Mouse (Mus musculus) midbrain, postnatal 0 days (tissue): Measurements from ENCODE around the gene Hsd17b6. TPM values are rescaled to one million over a fixed set of nuclear protein-coding genes. Genes with fewer than 3 reads are reported as not detected.

Experiments used
- ATAC-seq: fragments of 200-750 bp; cut with Nextera tagmentation; 2 replicates; pipeline ENCODE4 v1.8.0; 2017; ENCODE audit warnings: moderate number of reproducible peaks, mild to moderate bottlenecking, moderate TSS enrichment, moderate library complexity; ENCODE audit not compliant: low FRiP score
- DNase-seq: peaks from one replicate; pipeline ENCODE4 v3.0.0-alpha.2; 2015; ENCODE audit warnings: low spot score
- H3K27ac ChIP-seq: fragments of 300-500 bp; sonication (generic); 2 replicates; pipeline ENCODE4 v1.5.1; 2014; ENCODE audit warnings: low read depth, mild to moderate bottlenecking, low read length, mixed read lengths
- H3K27me3 ChIP-seq: fragments of 300-500 bp; sonication (generic); 2 replicates; pipeline ENCODE4 v1.6.1; 2014; ENCODE audit warnings: low read length, control low read depth, mixed read lengths; ENCODE audit not compliant: insufficient read depth
- H3K36me3 ChIP-seq: fragments of 300-500 bp; sonication (generic); 2 replicates; pipeline ENCODE4 v1.6.1; 2014; ENCODE audit warnings: low read length, control low read depth, mixed read lengths; ENCODE audit not compliant: insufficient read depth
- H3K4me1 ChIP-seq: fragments of 300-500 bp; sonication (generic); 2 replicates; pipeline ENCODE4 v1.6.1; 2014; ENCODE audit warnings: mild to moderate bottlenecking, control low read depth, antibody characterized with exemption, low read length, mixed read lengths; ENCODE audit not compliant: insufficient read depth
- H3K4me2 ChIP-seq: fragments of 300-500 bp; sonication (generic); 2 replicates; pipeline ENCODE4 v1.6.1; 2014; ENCODE audit warnings: low read depth, mild to moderate bottlenecking, low read length, mixed read lengths; ENCODE audit not compliant: poor library complexity, severe bottlenecking
- H3K4me3 ChIP-seq: fragments of 300-500 bp; sonication (generic); 2 replicates; pipeline ENCODE4 v1.5.1; 2014; ENCODE audit warnings: low read depth, mild to moderate bottlenecking, low read length, moderate library complexity
- H3K9ac ChIP-seq: fragments of 300-500 bp; sonication (generic); replicated peaks from 2 replicates; pipeline ENCODE4 v1.6.1; 2014; ENCODE audit warnings: mild to moderate bottlenecking, low read length, moderate library complexity, mixed read lengths; ENCODE audit not compliant: poor library complexity, severe bottlenecking
- H3K9me3 ChIP-seq: fragments of 300-500 bp; sonication (generic); 2 replicates; pipeline ENCODE4 v1.6.1; 2016; ENCODE audit warnings: low read length, control low read depth
- CTCF ChIP-seq: IDR thresholded peaks from 2 replicates; pipeline ENCODE4 v1.5.1; 2016; ENCODE audit warnings: antibody characterized with exemption, mild to moderate bottlenecking
- WGBS: fragments of 180-500 bp; shearing (Covaris S2); extraction: QIAGEN DNeasy Blood & Tissue Kit; methylation state at CpG from one replicate; pipeline ENCODE4 v1.1.7; 2014; 5-methylcytosine and 5-hydroxymethylcytosine counted together
- polyA plus RNA-seq: library from polyadenylated mRNA; unstranded; fragments of >200 nt; fragmentation: Nextera tagmentation; extraction: Ambion mirVana; gene quantifications from 2 replicates; pipeline ENCODE4 v1.2.1, GENCODE M21; 2015
- total RNA-seq: library from RNA; depleted of rRNA; stranded (reverse); fragments of >200 nt; gene quantifications from 2 replicates; pipeline ENCODE4 v1.2.3, GENCODE M21; 2014

Hsd17b6 gene
- total and polyA plus RNA-seq, 2 experiments from 2014 or later: not detected

GRCm38 (mm10) chr10:127974062-127974461 lies 33.3 kb downstream of the Hsd17b6 start:
- Histone ChIP-seq H3K4me2 (no peak overlapping the region), H3K9me3 (no peaks in the 10 kb centered on the region; the same call in 1 of the 2 replicates), H3K27ac (no peak overlapping the region), H3K36me3 (no peaks in the 10 kb centered on the region), H3K9ac (no peak overlapping the region), H3K4me1 (no peaks in the 10 kb centered on the region), H3K4me3 (no peak overlapping the region), H3K27me3 (no peaks in the 10 kb centered on the region)
- ATAC-seq (no peak), DNase-seq (no peak)
- 90% methylated on average over 3 of the region's 3 CpGs for WGBS
- TF ChIP-seq CTCF: no peak

GRCm38 (mm10) chr10:127971135-127971534 lies 36.3 kb downstream of the Hsd17b6 start:
- no peak overlapping the region for H3K27ac ChIP-seq
- DNase-seq (no peak), ATAC-seq (no peak)
- no peaks in the 10 kb centered on the region; the same call in 1 of the 2 replicates for H3K9me3 ChIP-seq
- no peak for TF ChIP-seq CTCF
- 71% methylated on average over 3 of the region's 3 CpGs for WGBS
- no peak overlapping the region for H3K4me3 ChIP-seq
- no peak overlapping the region for H3K4me2 ChIP-seq
- no peaks in the 10 kb centered on the region for H3K36me3 ChIP-seq
- H3K4me1 ChIP-seq: no peaks in the 10 kb centered on the region
- H3K9ac ChIP-seq: no peak overlapping the region
- H3K27me3 ChIP-seq: no peaks in the 10 kb centered on the region

DNA sequence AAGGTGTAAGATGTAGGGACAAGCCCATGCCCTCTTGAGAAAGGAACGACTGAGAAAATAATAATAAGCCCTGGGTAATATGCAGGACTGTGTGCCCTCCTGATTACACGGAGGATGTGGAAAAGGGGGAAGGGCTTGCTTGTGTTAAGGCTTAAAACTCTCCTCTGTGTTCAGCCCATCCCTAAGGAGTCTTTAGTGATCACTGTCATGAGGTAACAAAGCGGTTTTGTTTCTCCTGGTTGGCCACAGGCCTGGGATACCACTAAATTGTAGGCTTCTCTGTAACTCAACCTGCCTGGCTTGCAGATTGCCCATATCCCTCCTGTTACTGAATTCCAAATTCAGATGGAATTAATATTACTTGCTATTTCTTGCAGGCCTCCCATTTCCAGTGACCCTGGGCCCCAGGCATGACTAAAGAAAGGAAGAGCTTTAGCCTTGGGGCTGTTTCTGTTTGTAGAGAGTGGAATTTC lies 37.0 kb downstream of the Hsd17b6 start:
- Histone ChIP-seq H3K4me1 (no peaks in the 10 kb centered on the region), H3K27ac (no peak overlapping the region), H3K36me3 (no peaks in the 10 kb centered on the region), H3K9me3 (no peaks in the 10 kb centered on the region; the same call in 1 of the 2 replicates), H3K27me3 (no peaks in the 10 kb centered on the region), H3K4me3 (no peak overlapping the region), H3K9ac (no peak overlapping the region), H3K4me2 (no peak overlapping the region)
- DNase-seq (no peak), ATAC-seq (no peak)
- TF ChIP-seq CTCF: no peak
- WGBS: 48% methylated on average over 3 of the region's 3 CpGs

GRCm38 (mm10) chr10:127969820-127970219 lies 37.6 kb downstream of the Hsd17b6 start:
- DNase-seq: no peak
- H3K9me3 ChIP-seq: no peaks in the 10 kb centered on the region; the same call in 1 of the 2 replicates
- no peak overlapping the region for H3K9ac ChIP-seq
- ATAC-seq: no peak
- no peak for TF ChIP-seq CTCF
- H3K27me3 ChIP-seq: no peaks in the 10 kb centered on the region
- no peaks in the 10 kb centered on the region for H3K36me3 ChIP-seq
- H3K27ac ChIP-seq: no peak overlapping the region
- H3K4me3 ChIP-seq: no peak overlapping the region
- no peaks in the 10 kb centered on the region for H3K4me1 ChIP-seq
- WGBS: 85% methylated on average over 4 of the region's 4 CpGs
- no peak overlapping the region for H3K4me2 ChIP-seq

DNA sequence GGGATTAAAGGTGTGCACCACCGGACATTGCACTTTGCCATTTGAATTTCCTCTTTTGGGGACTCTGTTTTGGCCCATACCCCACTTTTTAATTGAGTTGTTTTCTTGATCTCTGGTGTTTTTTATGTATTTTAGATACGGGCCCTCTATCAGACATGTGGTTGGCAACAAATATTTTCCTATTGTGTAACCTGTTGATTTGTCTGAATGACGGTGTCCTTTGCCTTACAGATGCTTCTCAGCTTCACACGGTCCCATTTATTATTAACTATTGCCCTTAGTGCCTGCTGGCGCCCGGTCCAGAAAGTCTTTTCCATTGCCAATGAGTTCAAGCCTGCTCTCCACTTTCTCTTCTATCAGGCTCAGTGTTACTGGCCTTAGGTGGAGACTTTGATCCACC lies 40.9 kb downstream of the Hsd17b6 start:
- 92% methylated on average over 6 of the region's 6 CpGs for WGBS

DNA sequence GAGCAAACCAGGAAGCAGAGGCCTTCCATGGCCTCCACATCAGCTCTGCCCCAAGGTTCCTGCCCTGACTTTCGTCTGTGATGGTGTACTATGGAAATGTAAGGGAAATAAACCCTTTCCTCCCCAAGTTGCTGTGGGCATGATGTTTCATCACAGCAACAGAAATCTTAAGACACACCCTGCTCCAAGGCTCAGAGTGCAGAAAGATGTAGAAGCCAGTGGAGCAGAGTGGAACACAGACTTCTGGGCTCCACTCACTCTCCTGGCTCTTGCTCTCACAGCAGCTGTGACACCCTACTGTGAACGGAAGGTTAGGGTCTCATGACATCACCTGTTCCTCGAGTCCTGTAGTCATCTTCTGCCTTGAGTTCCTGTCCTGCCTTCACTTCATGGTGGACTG lies 43.4 kb downstream of the Hsd17b6 start:
- Histone ChIP-seq H3K9me3 (no peaks in the 10 kb centered on the region), H3K4me1 (no peaks in the 10 kb centered on the region), H3K4me2 (no peak overlapping the region), H3K4me3 (no peak overlapping the region), H3K36me3 (no peaks in the 10 kb centered on the region), H3K9ac (no peak overlapping the region), H3K27ac (no peak overlapping the region), H3K27me3 (no peaks in the 10 kb centered on the region)
- DNase-seq (no peak), ATAC-seq (no peak)
- 74% methylated on average over 3 of the region's 3 CpGs for WGBS
- TF ChIP-seq CTCF: no peak

More for the DNA sequence above, 40.9 kb downstream of the Hsd17b6 start:
- no peaks in the 10 kb centered on the region for H3K4me1 ChIP-seq
- no peak overlapping the region for H3K4me3 ChIP-seq
- TF ChIP-seq CTCF: no peak
- H3K9ac ChIP-seq: no peak overlapping the region
- ATAC-seq: no peak
- H3K36me3 ChIP-seq: no peaks in the 10 kb centered on the region
- H3K4me2 ChIP-seq: no peak overlapping the region
- no peaks in the 10 kb centered on the region for H3K9me3 ChIP-seq
- no peak for DNase-seq
- no peaks in the 10 kb centered on the region for H3K27me3 ChIP-seq
- H3K27ac ChIP-seq: no peak overlapping the region
